Mouse (Mus musculus): ENCODE results near the gene Rims1. TPM values are rescaled to one million over a fixed set of nuclear protein-coding genes. Genes with fewer than 3 reads are reported as not detected.

Gene Rims1
- polyA plus RNA-seq, 1 experiment from 2014 or later, result 6.2 TPM

GRCm38 (mm10) chr1:22762780-22763179, 43.0 kb downstream of the Rims1 start:
- no peaks in the 10 kb centered on the region for H3K4me1 ChIP-seq (replicated peaks; ENCODE audit: control insufficient read depth, insufficient read depth, low read length)
- no peak overlapping the region for H3K4me2 ChIP-seq (replicated peaks; ENCODE audit: low read depth)
- WGBS, result 91% methylated on average over 5 of the region's 5 CpGs
- no peak overlapping the region for H3K27ac ChIP-seq (ENCODE audit: low read depth, low read length)
- H3K9me3 ChIP-seq (ENCODE audit: control insufficient read depth), result no peaks in the 10 kb centered on the region
- H3K36me3 ChIP-seq (ENCODE audit: control insufficient read depth, insufficient read depth), result no peaks in the 10 kb centered on the region
- no peak for ATAC-seq
- no peaks in the 10 kb centered on the region for H3K27me3 ChIP-seq (replicated peaks; ENCODE audit: control insufficient read depth, insufficient read depth, low read length)
- H3K9ac ChIP-seq (ENCODE audit: low read depth, low read length), result no peak overlapping the region
- no peak overlapping the region for H3K4me3 ChIP-seq (ENCODE audit: low read depth, low read length)
- no peak for TF ChIP-seq CTCF (IDR thresholded peaks at IDR 0.05; ENCODE audit: low read depth)

GRCm38 (mm10) chr1:22750536-22750935, 55.3 kb downstream of the Rims1 start:
- peak; percentile 85 for ATAC-seq
- Histone ChIP-seq H3K36me3 (ENCODE audit: control insufficient read depth, insufficient read depth) (no peaks in the 10 kb centered on the region), H3K4me3 (ENCODE audit: low read depth, low read length) (no peak overlapping the region), H3K9ac (ENCODE audit: low read depth, low read length) (no peak overlapping the region), H3K4me1 (replicated peaks; ENCODE audit: control insufficient read depth, insufficient read depth, low read length) (no peaks in the 10 kb centered on the region), H3K4me2 (replicated peaks; ENCODE audit: low read depth) (no peak overlapping the region), H3K9me3 (ENCODE audit: control insufficient read depth) (no peaks in the 10 kb centered on the region), H3K27me3 (replicated peaks; ENCODE audit: control insufficient read depth, insufficient read depth, low read length) (no peaks in the 10 kb centered on the region), H3K27ac (ENCODE audit: low read depth, low read length) (no peak overlapping the region)
- no peak for TF ChIP-seq CTCF (IDR thresholded peaks at IDR 0.05; ENCODE audit: low read depth)
- 41% methylated on average over 2 of the region's 2 CpGs for WGBS

- 92% methylated on average over 5 of the region's 5 CpGs for WGBS
- no peak for ATAC-seq
- no peaks in the 10 kb centered on the region for H3K4me1 ChIP-seq (replicated peaks; ENCODE audit: control insufficient read depth, insufficient read depth, low read length)
- no peak overlapping the region for H3K9ac ChIP-seq (ENCODE audit: low read depth, low read length)
- no peaks in the 10 kb centered on the region for H3K27me3 ChIP-seq (replicated peaks; ENCODE audit: control insufficient read depth, insufficient read depth, low read length)
- no peaks in the 10 kb centered on the region for H3K9me3 ChIP-seq (ENCODE audit: control insufficient read depth)
- H3K36me3 ChIP-seq (ENCODE audit: control insufficient read depth, insufficient read depth), result no peaks in the 10 kb centered on the region
- no peak overlapping the region for H3K27ac ChIP-seq (ENCODE audit: low read depth, low read length)
- H3K4me3 ChIP-seq (ENCODE audit: low read depth, low read length), result no peak overlapping the region
- no peak overlapping the region for H3K4me2 ChIP-seq (replicated peaks; ENCODE audit: low read depth)
- no peak for TF ChIP-seq CTCF (IDR thresholded peaks at IDR 0.05; ENCODE audit: low read depth)
Measured at GRCm38 (mm10) chr1:22744655-22745054, 61.1 kb downstream of the Rims1 start.

- H3K9ac ChIP-seq (ENCODE audit: low read depth, low read length), result no peak overlapping the region
- ATAC-seq, result no peak
- H3K4me1 ChIP-seq (replicated peaks; ENCODE audit: control insufficient read depth, insufficient read depth, low read length), result no peaks in the 10 kb centered on the region
- no peaks in the 10 kb centered on the region for H3K27me3 ChIP-seq (replicated peaks; ENCODE audit: control insufficient read depth, insufficient read depth, low read length)
- no peak overlapping the region for H3K4me2 ChIP-seq (replicated peaks; ENCODE audit: low read depth)
- TF ChIP-seq CTCF (IDR thresholded peaks at IDR 0.05; ENCODE audit: low read depth), result no peak
- H3K4me3 ChIP-seq (ENCODE audit: low read depth, low read length), result no peak overlapping the region
- H3K9me3 ChIP-seq (ENCODE audit: control insufficient read depth), result no peaks in the 10 kb centered on the region
- no peak overlapping the region for H3K27ac ChIP-seq (ENCODE audit: low read depth, low read length)
- 89% methylated on average over 6 of the region's 6 CpGs for WGBS
- H3K36me3 ChIP-seq (ENCODE audit: control insufficient read depth, insufficient read depth), result no peaks in the 10 kb centered on the region
Measured at GRCm38 (mm10) chr1:22737491-22737890, 68.3 kb downstream of the Rims1 start.

GRCm38 (mm10) chr1:22734429-22734828, 71.4 kb downstream of the Rims1 start:
- H3K27me3 ChIP-seq (replicated peaks; ENCODE audit: control insufficient read depth, insufficient read depth, low read length), result no peaks in the 10 kb centered on the region
- ATAC-seq, result no peak
- peak; percentile 29 for TF ChIP-seq CTCF (IDR thresholded peaks at IDR 0.05; ENCODE audit: low read depth)
- no peak overlapping the region for H3K27ac ChIP-seq (ENCODE audit: low read depth, low read length)
- no peak overlapping the region for H3K4me3 ChIP-seq (ENCODE audit: low read depth, low read length)
- no peak overlapping the region for H3K4me2 ChIP-seq (replicated peaks; ENCODE audit: low read depth)
- no peaks in the 10 kb centered on the region for H3K9me3 ChIP-seq (ENCODE audit: control insufficient read depth)
- no peak overlapping the region for H3K9ac ChIP-seq (ENCODE audit: low read depth, low read length)
- no peaks in the 10 kb centered on the region for H3K4me1 ChIP-seq (replicated peaks; ENCODE audit: control insufficient read depth, insufficient read depth, low read length)
- H3K36me3 ChIP-seq (ENCODE audit: control insufficient read depth, insufficient read depth), result no peaks in the 10 kb centered on the region
- 95% methylated on average over 2 of the region's 2 CpGs for WGBS

GRCm38 (mm10) chr1:22733281-22733680, 72.5 kb downstream of the Rims1 start:
- Histone ChIP-seq H3K27ac (ENCODE audit: low read depth, low read length) (no peak overlapping the region), H3K9ac (ENCODE audit: low read depth, low read length) (no peak overlapping the region), H3K36me3 (ENCODE audit: control insufficient read depth, insufficient read depth) (no peaks in the 10 kb centered on the region), H3K27me3 (replicated peaks; ENCODE audit: control insufficient read depth, insufficient read depth, low read length) (no peaks in the 10 kb centered on the region), H3K4me3 (ENCODE audit: low read depth, low read length) (no peak overlapping the region), H3K9me3 (ENCODE audit: control insufficient read depth) (no peaks in the 10 kb centered on the region), H3K4me1 (replicated peaks; ENCODE audit: control insufficient read depth, insufficient read depth, low read length) (no peaks in the 10 kb centered on the region), H3K4me2 (replicated peaks; ENCODE audit: low read depth) (no peak overlapping the region)
- ATAC-seq, result no peak
- no peak for TF ChIP-seq CTCF (IDR thresholded peaks at IDR 0.05; ENCODE audit: low read depth)
- 93% methylated on average over 1 of the region's 1 CpGs for WGBS

- H3K4me1 ChIP-seq (replicated peaks; ENCODE audit: control insufficient read depth, insufficient read depth, low read length), result no peaks in the 10 kb centered on the region
- WGBS, result 69% methylated on average over 4 of the region's 4 CpGs
- no peak overlapping the region for H3K4me3 ChIP-seq (ENCODE audit: low read depth, low read length)
- no peak overlapping the region for H3K9ac ChIP-seq (ENCODE audit: low read depth, low read length)
- H3K27ac ChIP-seq (ENCODE audit: low read depth, low read length), result no peak overlapping the region
- no peak for ATAC-seq
- H3K27me3 ChIP-seq (replicated peaks; ENCODE audit: control insufficient read depth, insufficient read depth, low read length), result no peaks in the 10 kb centered on the region
- H3K4me2 ChIP-seq (replicated peaks; ENCODE audit: low read depth), result no peak overlapping the region
- no peaks in the 10 kb centered on the region for H3K9me3 ChIP-seq (ENCODE audit: control insufficient read depth)
- no peaks in the 10 kb centered on the region for H3K36me3 ChIP-seq (ENCODE audit: control insufficient read depth, insufficient read depth)
- TF ChIP-seq CTCF (IDR thresholded peaks at IDR 0.05; ENCODE audit: low read depth), result no peak
Measured at GRCm38 (mm10) chr1:22728207-22728606, 77.6 kb downstream of the Rims1 start.
